Mouse (Mus musculus): ENCODE measurements at regions not wholly inside any gene's neighbourhood (a gene's known extent, or its start where the extent isn't known, plus 50 kb on each side); places are given as distances from the start of the nearest gene placed in this dataset.
A peak's percentile ranks its signal among the peaks of the same experiment; 100 is the strongest.

DNA sequence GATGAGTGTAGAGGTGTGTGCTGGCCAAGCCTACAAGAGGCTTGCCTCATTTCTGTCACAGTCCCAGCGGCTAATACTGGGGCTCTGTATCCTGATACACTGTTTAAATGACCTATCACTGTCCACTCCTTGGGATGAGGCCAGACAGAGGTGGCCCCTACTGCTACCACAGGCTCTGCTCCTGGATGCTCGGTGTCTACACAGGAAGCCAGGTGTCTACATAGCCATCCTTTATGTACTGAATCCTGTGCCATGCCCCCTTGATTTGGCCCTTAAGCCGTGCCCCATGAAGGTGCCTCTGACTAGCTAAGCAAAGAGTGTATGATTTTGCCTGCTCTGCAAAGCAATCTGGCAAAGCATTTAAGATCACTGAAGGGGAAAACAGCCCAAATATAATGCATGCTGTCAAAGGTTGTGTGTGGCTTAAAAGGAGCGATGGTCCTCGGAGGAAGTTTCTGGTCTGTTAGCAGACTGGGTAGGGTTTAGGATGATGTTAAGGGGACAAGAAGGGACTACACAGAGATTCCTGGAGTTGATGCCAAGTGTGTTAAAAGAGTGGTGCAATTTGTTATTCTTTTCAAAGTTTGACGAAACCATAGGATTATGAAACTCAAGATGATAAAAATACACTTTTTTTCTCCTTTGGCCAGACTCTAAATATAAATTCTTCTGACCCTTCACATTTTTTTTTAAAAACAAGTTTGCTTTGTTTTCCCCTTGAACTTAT, 104.2 kb downstream of the E030025P04Rik start:
- DNase-seq (ENCODE audit: low spot score in 2 of 2) = no peak

DNA sequence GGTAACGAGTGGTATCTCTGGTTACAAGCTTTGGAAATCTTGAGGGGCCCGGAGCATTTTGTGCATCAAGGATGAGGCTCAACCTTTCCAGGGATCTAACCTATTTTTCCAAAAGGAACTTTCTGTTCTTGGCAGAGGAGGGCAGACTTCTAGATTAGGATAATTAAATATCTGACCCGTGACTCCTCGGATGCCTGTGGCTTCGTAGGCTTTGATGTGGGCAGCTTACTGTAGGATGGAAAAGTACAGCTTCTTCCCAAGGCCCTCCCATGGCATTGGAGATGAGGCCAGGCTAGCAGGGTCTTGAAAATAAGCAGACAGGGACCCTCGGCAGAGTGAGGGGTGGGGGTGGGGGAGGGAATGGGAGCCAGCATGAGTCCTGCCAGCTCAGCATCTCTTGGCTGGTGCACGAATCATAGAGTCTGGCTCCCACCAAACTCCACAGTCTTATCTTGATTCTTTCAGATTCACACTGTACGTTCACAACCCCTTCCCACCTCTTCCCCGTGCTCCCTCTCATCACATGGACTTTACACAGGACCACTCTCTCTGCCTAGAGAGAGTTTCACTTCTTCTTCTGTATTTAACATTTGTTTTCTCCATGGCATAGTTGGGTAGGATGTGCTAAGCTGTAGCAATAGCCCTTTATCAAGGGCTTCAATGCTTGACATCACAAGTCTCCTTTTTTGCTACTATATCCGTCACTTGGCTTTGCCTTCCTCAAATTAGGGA, 104.9 kb downstream of the E030025P04Rik start:
- no peak for DNase-seq (ENCODE audit: low spot score in 2 of 2)

DNA sequence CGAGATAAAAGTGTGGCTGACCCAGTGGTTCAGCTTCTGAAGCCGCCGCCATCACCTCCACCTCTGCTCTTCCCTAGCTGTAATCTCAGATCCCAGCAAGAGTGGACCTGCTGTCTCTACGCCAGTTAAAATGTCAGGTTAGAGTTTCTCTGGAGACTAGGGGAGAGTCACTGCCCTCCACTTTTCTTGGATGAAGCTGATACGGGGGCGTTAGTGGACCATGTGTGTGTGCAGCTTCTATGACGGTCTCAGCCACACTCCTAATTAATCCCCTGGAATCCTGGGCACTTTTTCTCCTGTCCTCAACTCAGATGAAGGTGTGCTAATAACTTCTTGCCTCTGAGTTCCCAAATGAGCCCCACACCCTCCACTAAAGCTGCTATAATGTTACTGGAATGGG, 106.0 kb downstream of the E030025P04Rik start:
- no peak for DNase-seq (ENCODE audit: low spot score in 2 of 2)

DNA sequence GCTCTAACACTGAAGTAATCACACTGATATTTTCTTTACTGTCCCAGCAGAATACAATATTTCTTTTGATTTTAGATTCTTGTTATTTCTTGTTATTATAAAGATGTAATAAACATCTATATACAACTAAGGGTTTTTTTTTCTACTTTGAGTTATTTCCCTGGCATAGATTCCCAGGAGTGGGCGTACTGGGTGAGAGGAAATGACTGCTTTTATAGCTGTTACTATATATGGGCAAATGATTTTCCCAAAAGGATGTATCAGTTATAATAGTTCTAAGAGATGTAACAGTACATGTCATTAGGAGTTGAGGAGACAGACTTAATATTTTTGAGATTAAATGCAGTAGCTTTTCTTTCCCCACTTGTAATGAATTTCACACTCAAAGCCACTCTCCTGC, 109.6 kb downstream of the E030025P04Rik start:
- no peak for DNase-seq (ENCODE audit: low spot score in 2 of 2)

DNA sequence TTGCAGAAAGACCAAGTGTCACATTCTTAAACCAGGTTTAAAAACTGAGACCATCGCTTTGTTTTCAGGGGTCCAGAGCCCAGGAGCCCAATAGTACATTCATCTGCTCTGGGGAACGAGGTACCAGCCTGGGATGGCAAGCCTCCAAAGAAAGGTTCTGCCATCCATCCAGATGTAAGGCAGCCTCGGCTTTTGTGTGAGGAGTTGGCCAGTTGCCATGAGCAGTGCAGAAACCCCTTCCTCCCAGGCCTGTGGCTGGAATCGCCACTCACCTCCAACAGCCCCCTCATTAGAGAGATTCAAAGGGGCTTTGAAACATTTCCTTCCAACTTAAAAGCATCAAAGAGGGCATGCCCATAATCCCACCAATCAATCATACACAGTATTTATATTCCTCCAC, 110.1 kb downstream of the E030025P04Rik start:
- no peak for DNase-seq (ENCODE audit: low spot score in 2 of 2)

DNA sequence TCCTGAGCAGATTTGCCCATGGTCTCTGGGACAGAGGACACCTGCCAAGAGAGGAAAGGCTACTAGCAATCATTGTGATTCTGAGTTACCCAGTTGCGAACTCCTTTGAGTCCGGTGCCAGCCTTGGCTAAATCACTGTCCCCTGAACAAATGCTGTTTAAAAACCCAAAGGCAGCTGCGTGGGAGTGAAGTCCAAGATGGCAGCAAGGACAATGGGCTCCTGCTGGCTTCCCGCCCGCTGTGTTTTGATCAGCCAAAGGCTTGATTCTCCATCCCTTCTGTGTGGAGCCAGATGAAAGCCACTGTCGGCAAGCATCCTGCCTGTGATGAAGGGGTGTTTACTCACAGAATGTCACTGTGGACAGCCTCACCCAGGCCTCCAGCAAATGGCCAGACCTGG, 111.4 kb downstream of the E030025P04Rik start:
- DNase-seq (ENCODE audit: low spot score in 2 of 2) = no peak

DNA sequence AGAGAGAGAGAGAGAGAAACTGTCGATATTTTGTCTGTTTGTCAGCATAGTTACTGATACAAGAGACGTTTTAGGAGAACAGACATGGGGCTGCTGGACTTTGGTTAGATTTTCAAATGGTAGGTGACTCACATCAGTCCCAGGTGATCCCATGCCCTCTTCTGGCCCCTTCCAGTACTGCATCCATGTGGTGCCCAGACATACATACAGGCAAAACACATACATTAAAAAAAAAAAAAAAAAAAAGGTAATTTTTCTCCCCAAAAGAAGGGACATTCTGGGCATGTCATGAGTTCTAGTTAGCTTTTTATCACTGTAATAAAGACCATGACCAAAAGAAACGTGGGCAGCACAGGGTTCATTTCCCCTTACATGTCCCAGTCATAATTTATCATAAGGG, 110.3 kb downstream of the Axin2 start:
- peak in 1 of 2 experiments; percentile 26 for DNase-seq (ENCODE audit: low spot score in 2 of 2)

DNA sequence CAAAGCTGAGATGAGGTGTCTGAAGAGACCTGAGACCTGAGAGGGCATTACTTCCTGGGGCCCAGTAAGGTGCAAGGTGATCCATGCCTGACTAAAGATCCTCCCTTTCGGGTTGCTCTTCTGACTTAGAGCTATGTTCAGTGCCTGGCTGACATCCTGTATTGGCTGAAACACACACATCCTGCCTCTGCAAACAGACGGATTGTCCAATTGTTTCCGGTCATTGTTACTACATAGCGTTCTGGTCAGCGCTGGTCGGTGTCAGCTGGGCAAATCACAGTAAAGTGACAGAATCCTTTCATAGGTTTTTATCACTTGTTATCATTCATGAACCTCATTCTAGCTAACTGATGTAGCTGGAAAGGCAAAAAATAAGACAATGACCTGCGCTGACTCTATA, 109.7 kb downstream of the Axin2 start:
- DNase-seq (ENCODE audit: low spot score in 2 of 2) = no peak

DNA sequence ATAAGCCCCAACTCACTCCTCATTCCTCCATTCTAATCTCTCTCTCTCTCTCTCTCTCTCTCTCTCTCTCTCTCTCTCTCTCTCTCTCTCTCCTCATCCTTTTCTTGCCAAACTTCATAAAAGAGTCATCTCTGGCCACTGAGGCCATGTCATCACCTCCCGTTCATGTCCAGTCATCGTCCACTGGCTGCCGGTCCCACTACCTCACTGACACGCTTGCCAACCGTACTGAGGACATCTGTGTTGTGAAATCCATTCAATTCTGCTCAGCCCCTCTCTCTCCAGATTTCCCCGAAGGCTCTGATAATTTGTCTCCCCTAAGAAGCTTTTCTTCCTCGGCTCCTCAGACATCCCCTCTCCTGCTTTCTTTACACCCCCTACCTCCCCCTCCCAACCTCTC, 94.7 kb downstream of the Axin2 start:
- DNase-seq (ENCODE audit: low spot score in 2 of 2) = peak in 1 of 2 experiments; percentile 48

DNA sequence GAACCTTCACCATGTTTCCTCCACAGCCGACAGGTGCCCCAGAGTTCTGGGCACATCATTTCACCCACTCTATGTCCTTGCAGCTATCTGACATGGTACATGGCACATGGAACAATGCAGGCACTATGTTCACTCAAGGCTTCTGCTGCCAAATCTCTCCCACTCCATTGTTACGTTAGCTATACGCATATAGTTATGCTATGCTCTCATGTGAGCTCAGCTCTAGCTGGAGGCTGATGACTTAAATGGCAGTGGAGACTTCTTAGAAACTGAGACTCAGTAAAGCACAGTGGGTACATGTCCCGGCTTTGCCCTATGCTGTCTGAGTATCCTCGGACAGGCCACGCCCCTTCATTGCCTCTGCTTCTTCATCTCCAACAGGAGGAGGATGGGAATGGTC, 91.0 kb downstream of the Axin2 start:
- no peak for DNase-seq (ENCODE audit: low spot score in 2 of 2)

DNA sequence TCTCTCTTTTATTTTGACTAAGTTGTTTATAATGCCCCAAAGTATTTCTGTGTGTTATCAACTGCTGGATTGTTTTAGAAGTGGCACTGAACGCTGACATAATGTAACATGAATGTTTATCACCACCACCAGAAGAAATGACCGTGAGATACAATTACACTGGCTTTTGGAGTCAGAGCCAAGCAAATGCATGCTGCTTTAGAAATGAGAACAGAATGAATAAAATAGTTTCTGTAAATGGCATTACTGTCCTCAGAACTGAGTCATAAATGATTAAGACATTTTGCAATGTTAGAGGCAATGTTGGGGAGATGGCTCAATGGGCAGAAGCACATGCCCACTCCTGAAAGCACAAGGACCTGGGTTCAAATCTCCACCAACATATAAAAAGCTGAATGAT, 88.7 kb downstream of the Axin2 start:
- no peak for DNase-seq (ENCODE audit: low spot score in 2 of 2)

DNA sequence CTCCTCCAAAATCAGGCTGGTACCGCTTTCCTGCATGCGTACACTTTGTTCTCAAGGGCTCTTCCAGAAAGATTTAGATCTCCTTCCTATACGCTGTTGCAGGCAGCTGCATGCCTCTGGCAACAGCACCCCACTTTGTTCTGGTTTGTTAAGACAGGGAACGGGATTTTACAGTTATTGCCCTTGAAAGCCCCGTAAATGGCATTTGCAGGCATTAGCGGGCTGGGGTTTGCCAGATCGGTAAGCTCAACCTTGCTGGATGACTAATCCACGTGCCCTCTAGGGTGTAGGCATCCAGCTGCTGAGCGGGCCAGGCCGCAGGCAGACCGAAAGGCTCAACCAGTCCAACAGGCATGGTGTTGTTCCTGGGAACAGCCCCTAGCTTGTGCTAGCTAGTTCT, 85.5 kb downstream of the Axin2 start:
- no peak for DNase-seq (ENCODE audit: low spot score in 2 of 2)

Measured in gastrocnemius, adult 8-10 months (tissue).